Mouse (Mus musculus) forebrain, embryonic 10.5 days (tissue): ENCODE measurements around the gene Runx2. TPM values are rescaled to one million over a fixed set of nuclear protein-coding genes. Genes with fewer than 3 reads are reported as not detected.

Experiments used
- DNase-seq: peaks from one replicate; pipeline ENCODE4 v3.0.0-alpha.2; 2017; ENCODE audit warnings: low spot score; ENCODE audit errors: extremely low spot score
- H3K27ac ChIP-seq: fragments of 300-500 bp; sonication (generic); 2 replicates; pipeline ENCODE4 v1.5.1; 2016; ENCODE audit warnings: mild to moderate bottlenecking
- H3K27me3 ChIP-seq: fragments of 300-500 bp; sonication (generic); 2 replicates; pipeline ENCODE4 v1.6.1; 2016; ENCODE audit warnings: mild to moderate bottlenecking; ENCODE audit not compliant: poor library complexity, severe bottlenecking
- H3K36me3 ChIP-seq: fragments of 300-500 bp; sonication (generic); replicated peaks from 2 replicates; pipeline ENCODE4 v1.6.1; 2016; ENCODE audit warnings: mild to moderate bottlenecking, moderate library complexity
- H3K4me1 ChIP-seq: fragments of 300-500 bp; sonication (generic); 2 replicates; pipeline ENCODE4 v1.6.1; 2016
- H3K4me3 ChIP-seq: fragments of 300-500 bp; sonication (generic); 2 replicates; pipeline ENCODE4 v1.5.1; 2016; ENCODE audit warnings: mild to moderate bottlenecking, moderate library complexity
- H3K9me3 ChIP-seq: fragments of 300-500 bp; sonication (generic); 2 replicates; pipeline ENCODE4 v1.6.1; 2016; ENCODE audit warnings: mild to moderate bottlenecking, moderate library complexity
- WGBS: fragments of 180-500 bp; shearing (Covaris S2); methylation state at CpG from one replicate; pipeline ENCODE4 v1.1.7; 2016; 5-methylcytosine and 5-hydroxymethylcytosine counted together
- polyA plus RNA-seq: library from polyadenylated mRNA; unstranded; fragments of >200 nt; fragmentation: Nextera tagmentation; extraction: Ambion mirVana; gene quantifications from 2 replicates; pipeline ENCODE4 v1.2.1, GENCODE M21; 2016

Runx2 gene
- polyA plus RNA-seq, 1 experiment from 2014 or later: 0.30 TPM

DNA sequence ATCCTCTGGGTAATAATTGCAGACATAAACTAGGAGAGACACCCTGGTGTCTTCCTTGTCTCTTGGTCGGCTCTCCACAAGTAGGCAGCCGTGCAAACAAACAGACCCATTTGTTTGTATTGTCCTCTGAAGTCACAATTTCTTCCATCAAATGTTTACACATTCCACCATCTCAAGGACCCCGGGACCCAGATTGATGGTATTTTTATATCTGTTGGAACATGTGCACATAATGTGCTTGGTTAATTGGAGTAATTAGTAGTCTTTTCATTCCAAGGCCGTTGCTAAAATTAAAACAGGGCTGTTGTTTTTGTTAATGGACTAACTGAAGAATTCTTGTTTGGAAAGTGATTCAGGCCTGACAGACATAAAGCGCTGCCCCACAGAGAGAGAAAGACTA is 236.8 kb downstream of the Runx2 start:
- Histone ChIP-seq H3K4me1 (peaks cover 3% of the 10 kb centered on the region; the same call in 1 of the 2 replicates), H3K9me3 (no peaks in the 10 kb centered on the region), H3K4me3 (no peak overlapping the region), H3K27me3 (no peaks in the 10 kb centered on the region), H3K36me3 (no peaks in the 10 kb centered on the region), H3K27ac (no peak overlapping the region)
- DNase-seq: no peak
- WGBS: 76% methylated on average over 5 of the region's 5 CpGs

DNA sequence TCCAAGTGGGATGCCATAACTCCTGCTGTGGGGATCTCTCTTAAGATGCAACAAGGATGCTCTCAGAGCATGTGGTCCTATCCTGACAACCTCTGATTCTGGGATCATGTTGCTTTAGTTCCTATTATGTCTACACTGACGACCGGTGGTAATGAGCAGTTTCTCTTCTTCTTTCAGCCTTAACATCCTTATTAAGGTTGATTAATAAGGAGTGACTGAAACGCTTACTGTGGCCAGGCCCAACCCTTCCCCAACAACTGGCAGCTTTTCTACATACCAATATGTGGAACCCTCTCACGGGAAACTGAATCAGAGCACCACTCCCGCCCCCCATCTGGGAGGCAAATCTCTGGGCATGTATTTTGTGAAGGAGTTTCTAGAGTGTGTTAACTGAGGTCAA is 243.7 kb downstream of the Runx2 start:
- 81% methylated on average over 5 of the region's 5 CpGs for WGBS
- peaks cover under 1% of the 10 kb centered on the region; the same call in 1 of the 2 replicates for H3K4me1 ChIP-seq
- no peaks in the 10 kb centered on the region for H3K27me3 ChIP-seq
- no peak overlapping the region for H3K4me3 ChIP-seq
- no peaks in the 10 kb centered on the region for H3K9me3 ChIP-seq
- no peak for DNase-seq
- no peaks in the 10 kb centered on the region for H3K36me3 ChIP-seq
- no peak overlapping the region for H3K27ac ChIP-seq

DNA sequence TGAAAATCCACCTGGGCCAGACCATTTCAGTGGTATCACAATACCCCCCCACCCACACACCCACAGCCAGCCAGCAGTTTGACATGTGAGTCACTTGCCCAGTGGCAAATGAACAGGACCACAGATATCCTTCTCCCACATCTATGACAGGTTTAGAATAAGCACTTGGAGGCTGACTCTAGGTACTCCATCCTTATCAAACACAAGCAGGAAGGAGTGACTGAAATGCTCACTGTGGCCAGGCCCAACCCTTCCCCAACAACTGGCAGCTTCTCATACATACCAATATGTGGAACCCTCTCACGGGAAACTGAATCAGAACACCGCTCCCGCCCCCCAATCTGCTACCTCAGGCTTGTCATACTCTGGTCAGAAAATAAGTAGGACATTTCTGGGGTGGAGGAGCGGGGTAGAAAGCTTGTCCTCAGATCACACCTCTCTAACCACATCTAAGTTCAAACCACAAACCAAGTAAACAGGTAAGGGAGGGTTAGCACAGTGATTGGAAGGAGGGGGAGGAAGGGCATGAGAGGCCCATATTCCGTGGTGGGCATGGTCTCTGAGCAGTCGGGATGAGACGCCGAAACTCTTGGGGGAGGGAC is 245.5 kb downstream of the Runx2 start:
- no peaks in the 10 kb centered on the region for H3K27me3 ChIP-seq
- no peak for DNase-seq
- H3K36me3 ChIP-seq: no peaks in the 10 kb centered on the region
- WGBS: 86% methylated on average over 8 of the region's 8 CpGs
- H3K9me3 ChIP-seq: no peaks in the 10 kb centered on the region
- H3K4me3 ChIP-seq: no peak overlapping the region
- no peak overlapping the region for H3K27ac ChIP-seq
- H3K4me1 ChIP-seq: no peaks in the 10 kb centered on the region

- 92% methylated on average over 5 of the region's 5 CpGs for WGBS
- no peak for DNase-seq
- Histone ChIP-seq H3K4me1 (no peaks in the 10 kb centered on the region), H3K27ac (no peak overlapping the region), H3K36me3 (no peaks in the 10 kb centered on the region), H3K27me3 (no peaks in the 10 kb centered on the region), H3K9me3 (no peaks in the 10 kb centered on the region), H3K4me3 (no peak overlapping the region)
Measured at GRCm38 (mm10) chr17:44566992-44567391, 247.6 kb downstream of the Runx2 start.

GRCm38 (mm10) chr17:44565884-44566515 is 248.6 kb downstream of the Runx2 start:
- no peak for DNase-seq
- Histone ChIP-seq H3K4me1 (no peaks in the 10 kb centered on the region), H3K27ac (no peak overlapping the region), H3K27me3 (no peaks in the 10 kb centered on the region), H3K4me3 (no peak overlapping the region), H3K36me3 (no peaks in the 10 kb centered on the region), H3K9me3 (no peaks in the 10 kb centered on the region)
- WGBS: 89% methylated on average over 8 of the region's 8 CpGs

DNA sequence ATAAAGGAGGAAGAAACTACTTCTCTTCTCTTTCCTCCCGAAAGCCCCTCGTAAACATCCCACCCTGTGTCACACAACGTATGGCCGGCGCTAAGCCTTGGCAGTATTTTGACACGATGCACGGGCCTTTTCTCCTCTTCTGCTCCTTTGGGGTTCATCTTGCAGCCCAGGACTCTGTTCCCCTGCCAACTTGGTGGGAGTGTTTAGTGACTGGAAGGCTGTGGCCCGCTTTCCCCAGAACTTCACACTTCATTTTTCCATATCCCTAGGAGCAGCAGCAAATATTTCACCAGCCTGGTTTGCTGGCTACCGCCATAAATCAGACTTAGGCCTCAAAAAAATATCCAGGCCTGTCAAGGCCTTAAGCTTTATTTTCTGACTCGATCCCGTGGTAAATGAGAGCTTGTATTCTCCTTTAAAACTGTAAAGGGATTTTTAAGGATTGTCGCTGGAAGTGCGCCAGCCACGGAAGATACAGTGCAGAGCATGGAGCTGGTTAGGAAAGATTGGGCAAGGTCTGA is 249.2 kb downstream of the Runx2 start:
- no peak for DNase-seq
- 87% methylated on average over 14 of the region's 14 CpGs for WGBS
- no peak overlapping the region for H3K4me3 ChIP-seq
- H3K27me3 ChIP-seq: no peaks in the 10 kb centered on the region
- no peaks in the 10 kb centered on the region for H3K4me1 ChIP-seq
- no peak overlapping the region for H3K27ac ChIP-seq
- H3K9me3 ChIP-seq: no peaks in the 10 kb centered on the region
- no peaks in the 10 kb centered on the region for H3K36me3 ChIP-seq

DNA sequence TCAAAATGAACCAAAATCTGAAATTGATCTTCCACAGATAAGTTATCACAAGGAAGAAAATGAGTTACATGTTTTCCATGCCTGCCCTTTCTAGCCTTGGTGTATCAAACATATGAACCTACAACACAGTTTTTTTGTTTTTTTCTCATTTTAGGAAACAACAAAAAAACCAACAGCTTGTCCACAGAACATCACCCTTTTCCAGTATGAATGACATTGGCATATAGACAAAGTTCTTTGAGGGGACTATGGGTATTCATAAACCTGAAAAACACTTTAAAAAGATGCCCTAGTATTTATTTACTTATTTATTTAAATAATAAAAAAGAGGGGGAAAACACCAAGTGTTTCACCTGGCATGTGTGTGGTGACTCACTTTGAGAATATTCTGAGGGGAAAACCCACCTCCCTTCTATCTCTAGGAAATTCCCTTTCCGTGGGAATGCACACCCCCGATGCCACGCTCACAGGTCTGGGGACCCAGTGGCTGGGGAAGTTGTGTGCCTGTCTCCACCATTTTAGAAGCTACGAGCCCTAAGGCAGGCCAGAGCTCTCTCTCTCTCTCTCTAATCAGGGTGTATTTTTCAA is 249.9 kb downstream of the Runx2 start:
- H3K27ac ChIP-seq: no peak overlapping the region
- no peak overlapping the region for H3K4me3 ChIP-seq
- peaks cover 6% of the 10 kb centered on the region; the same call in 1 of the 2 replicates for H3K4me1 ChIP-seq
- no peaks in the 10 kb centered on the region for H3K27me3 ChIP-seq
- H3K9me3 ChIP-seq: no peaks in the 10 kb centered on the region
- WGBS: 73% methylated on average over 4 of the region's 4 CpGs
- no peaks in the 10 kb centered on the region for H3K36me3 ChIP-seq
- no peak for DNase-seq

- Histone ChIP-seq H3K9me3 (no peaks in the 10 kb centered on the region), H3K36me3 (no peaks in the 10 kb centered on the region), H3K4me3 (no peak overlapping the region), H3K27me3 (no peaks in the 10 kb centered on the region), H3K4me1 (peaks cover 8% of the 10 kb centered on the region; the same call in 1 of the 2 replicates), H3K27ac (no peak overlapping the region)
- no peak for DNase-seq
- WGBS: 60% methylated on average over 7 of the region's 7 CpGs
Measured at GRCm38 (mm10) chr17:44560016-44560415, 254.6 kb downstream of the Runx2 start.

- no peaks in the 10 kb centered on the region for H3K27me3 ChIP-seq
- H3K27ac ChIP-seq: no peak overlapping the region
- DNase-seq: no peak
- no peaks in the 10 kb centered on the region for H3K36me3 ChIP-seq
- no peak overlapping the region for H3K4me3 ChIP-seq
- 92% methylated on average over 16 of the region's 16 CpGs for WGBS
- no peaks in the 10 kb centered on the region for H3K9me3 ChIP-seq
- H3K4me1 ChIP-seq: peaks cover 8% of the 10 kb centered on the region; the same call in 1 of the 2 replicates
Measured at GRCm38 (mm10) chr17:44557199-44558111, 257.1 kb downstream of the Runx2 start.

- H3K4me1 ChIP-seq: peaks cover 4% of the 10 kb centered on the region; the same call in 1 of the 2 replicates
- 88% methylated on average over 4 of the region's 4 CpGs for WGBS
- H3K36me3 ChIP-seq: no peaks in the 10 kb centered on the region
- H3K27me3 ChIP-seq: no peaks in the 10 kb centered on the region
- no peaks in the 10 kb centered on the region for H3K9me3 ChIP-seq
- no peak overlapping the region for H3K4me3 ChIP-seq
- no peak overlapping the region for H3K27ac ChIP-seq
- DNase-seq: no peak
Measured at GRCm38 (mm10) chr17:44554941-44555340, 259.7 kb downstream of the Runx2 start.

GRCm38 (mm10) chr17:44549551-44549950 is 265.0 kb downstream of the Runx2 start:
- Histone ChIP-seq H3K4me3 (no peak overlapping the region), H3K4me1 (peaks cover 8% of the 10 kb centered on the region), H3K36me3 (no peaks in the 10 kb centered on the region), H3K9me3 (no peaks in the 10 kb centered on the region), H3K27ac (no peak overlapping the region), H3K27me3 (peaks cover 3% of the 10 kb centered on the region; the same call in 1 of the 2 replicates)
- no peak for DNase-seq
- WGBS: 80% methylated on average over 2 of the region's 2 CpGs

- DNase-seq: no peak
- H3K4me1 ChIP-seq: peaks cover 8% of the 10 kb centered on the region
- no peak overlapping the region for H3K4me3 ChIP-seq
- no peaks in the 10 kb centered on the region for H3K36me3 ChIP-seq
- no peaks in the 10 kb centered on the region for H3K9me3 ChIP-seq
- H3K27ac ChIP-seq: no peak overlapping the region
- H3K27me3 ChIP-seq: peaks cover 3% of the 10 kb centered on the region; the same call in 1 of the 2 replicates
- WGBS: 76% methylated on average over 4 of the region's 4 CpGs
Measured at GRCm38 (mm10) chr17:44547922-44548321, 266.7 kb downstream of the Runx2 start.
